Mouse (Mus musculus): ENCODE data around the gene G6pdx.

G6pdx gene

DNA sequence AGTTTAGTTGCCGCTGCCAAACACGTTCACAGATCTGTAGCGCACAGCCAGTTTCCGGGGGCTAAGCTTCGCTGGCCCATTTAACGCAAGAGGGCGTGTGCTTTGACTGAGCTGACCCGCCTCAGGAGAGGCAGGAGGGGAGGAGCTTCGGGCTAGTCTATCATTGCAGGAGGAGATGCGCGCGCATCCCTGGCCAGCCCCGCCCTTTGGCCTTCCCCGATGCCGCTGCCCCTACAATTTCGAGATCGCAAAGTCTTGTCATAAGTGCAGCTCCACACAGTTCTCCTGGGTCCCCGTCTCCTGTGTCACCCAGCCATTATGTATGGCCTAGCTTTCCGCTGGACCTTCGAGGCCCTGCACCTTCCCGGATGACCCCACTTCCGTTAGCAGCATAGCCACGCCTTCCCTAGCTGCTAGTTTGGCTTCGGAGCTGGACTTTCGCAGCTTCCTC, at the start of gene G6pdx:
Gene G6pdx, minus strand, starts transcription at position 369 of the 451 bp plus-strand sequence.
- DNase-seq (ENCODE audit: low read depth, low spot score), result peak; percentile 70

DNA sequence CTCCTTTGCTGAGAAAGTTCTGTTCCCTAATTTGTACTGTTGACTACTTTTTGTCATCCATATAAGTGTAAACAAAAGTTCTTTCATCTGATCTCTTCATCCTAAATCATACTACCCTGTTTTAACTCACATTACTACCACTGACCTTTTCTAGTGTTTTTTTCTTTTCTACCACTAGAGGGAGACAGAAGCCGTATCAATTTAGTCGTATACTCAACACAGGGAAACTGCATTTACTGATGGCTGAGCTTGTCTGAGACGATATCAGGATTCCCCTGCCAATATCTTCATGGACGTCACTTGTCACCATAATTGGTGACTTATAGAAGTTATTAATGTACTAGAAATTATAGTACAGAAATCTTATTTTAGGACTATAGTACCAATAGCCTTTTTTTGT, 23.8 kb upstream of the G6pdx start:
- peak; percentile 17 for DNase-seq (ENCODE audit: low read depth, low spot score)

DNA sequence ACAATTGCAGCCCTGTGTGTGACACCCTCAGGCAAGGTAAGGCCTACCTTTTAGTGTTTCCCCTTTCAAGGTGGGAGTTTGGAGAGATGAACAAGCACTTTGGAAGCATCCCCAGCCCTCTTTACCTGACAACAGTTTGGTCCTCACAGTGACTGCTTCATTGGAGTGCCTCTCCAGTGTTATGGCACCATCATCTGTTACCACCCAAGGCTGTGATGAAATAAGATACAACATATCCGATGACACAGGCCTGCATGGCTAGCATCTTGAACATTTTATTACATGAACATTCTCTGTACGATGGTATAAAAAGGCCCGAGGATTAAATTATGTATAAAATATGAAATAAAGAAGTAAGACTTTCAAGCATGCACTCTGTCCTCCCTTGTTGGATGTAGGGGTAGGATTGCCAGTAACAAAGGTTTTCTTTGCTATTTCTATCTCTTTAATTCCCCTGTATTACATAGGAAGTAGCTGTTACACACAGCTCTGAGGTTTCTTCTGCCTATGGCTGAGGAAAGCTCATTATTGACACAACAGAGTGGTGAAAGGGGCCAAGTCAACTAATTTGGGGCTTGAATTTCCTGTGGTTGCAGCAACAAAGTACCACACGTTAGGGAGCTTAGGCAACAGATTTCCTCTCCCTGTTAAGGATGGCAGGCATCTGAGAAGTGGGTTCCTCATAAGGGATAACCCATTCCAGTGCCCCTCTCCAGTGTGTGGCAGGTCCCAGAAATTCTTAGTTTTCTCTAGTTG, 22.3 kb upstream of the G6pdx start:
- DNase-seq (ENCODE audit: low read depth, low spot score), result no peak

DNA sequence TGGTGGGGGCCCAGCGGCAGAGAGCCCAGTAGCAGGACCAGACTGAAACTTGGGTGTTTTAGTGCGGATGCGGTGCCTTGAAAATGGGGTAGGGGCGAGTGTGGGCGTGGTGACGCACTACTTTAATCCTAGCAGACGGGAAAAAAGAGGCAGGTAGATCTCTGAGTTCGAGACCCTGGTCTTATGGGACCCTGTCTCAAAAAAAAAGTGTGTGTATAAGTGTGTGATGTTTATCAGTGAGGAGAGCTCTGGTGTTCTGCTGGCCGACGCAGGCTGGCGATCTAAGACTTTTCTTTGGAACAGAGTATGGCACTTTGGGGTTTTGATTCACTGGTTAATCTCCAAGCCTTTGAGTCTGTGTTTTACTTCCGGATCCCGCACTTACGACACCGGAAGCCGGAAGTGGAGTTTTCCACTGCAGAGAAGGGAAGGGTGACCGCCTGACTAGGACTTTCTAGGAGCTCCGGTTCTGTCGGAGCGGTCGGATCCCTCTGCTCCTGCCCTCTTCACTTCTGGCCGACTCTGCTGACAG, 362 bp upstream of the G6pdx start:
- no peak for DNase-seq (ENCODE audit: low read depth, low spot score)

DNA sequence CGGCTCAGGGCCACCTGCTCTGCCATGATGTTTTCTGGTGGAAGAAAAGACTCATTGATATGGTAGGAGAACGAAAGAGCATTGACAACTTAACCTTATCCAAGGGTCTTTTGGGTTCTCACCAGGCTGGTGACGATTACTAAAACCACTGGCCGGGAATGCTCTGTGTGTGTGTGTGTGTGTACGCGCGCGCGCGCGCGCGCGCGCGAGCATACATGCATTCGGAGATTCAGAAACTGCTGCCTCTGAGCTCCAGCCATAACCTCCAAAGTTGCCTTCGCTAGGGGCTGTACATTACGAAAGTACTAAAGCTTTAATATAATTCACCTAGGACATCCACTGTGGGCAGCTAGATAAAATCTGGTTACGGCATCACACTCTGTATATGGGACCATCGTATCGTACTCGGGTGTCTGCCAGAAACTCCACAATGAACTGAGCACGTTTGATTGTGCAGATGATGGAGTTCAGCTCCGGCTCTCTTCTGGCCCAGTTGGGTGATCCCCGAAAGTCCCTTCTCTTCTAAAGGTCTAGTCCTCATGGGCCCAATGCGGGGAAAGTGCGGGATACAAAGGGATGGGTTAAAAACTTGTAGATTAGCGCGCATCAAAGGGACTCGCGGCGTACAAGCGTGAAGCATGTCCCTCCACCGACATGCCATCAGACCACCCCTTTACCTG, 708 bp downstream of the G6pdx start:
- no peak for DNase-seq (ENCODE audit: low read depth, low spot score)

DNA sequence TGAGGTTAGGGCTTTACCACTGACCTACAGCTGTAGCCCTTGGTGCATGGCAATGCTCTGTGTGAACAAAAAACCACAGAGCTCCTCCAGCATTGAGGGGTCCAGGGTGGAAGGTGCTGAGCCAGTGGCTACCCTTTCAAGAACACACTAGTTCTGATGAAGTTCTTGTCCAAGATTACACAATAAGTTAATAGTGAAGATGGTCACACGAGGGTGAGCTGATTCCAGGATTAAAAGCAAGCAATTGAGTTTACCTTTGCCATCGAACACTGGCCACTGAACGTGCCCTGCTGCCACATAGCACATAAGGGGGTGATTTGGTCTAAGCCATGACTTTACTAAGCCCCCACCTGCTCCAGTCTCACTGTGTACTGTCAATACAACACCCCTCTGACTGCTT, 1.9 kb downstream of the G6pdx start:
- DNase-seq (ENCODE audit: low read depth, low spot score), result no peak

DNA sequence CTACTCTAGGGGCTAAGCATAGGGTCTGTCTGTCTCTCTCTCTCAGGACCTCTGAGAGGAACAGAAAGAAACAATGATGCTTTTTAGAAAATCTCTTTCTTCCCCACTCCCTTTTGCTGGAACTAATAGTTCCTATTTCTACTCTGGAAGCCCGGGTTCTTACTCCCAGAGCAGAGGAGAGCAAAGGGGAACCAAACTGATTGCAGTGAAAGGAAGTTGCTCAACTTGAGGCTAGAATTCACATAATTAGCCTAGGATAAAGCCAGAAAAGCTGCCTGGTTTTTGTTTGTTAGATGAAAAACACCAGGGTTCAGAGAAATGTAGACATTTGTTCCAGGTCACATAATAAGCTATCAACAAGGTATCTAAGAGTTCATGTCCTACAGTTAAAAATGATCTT, 2.7 kb downstream of the G6pdx start:
- DNase-seq (ENCODE audit: low read depth, low spot score), result no peak

DNA sequence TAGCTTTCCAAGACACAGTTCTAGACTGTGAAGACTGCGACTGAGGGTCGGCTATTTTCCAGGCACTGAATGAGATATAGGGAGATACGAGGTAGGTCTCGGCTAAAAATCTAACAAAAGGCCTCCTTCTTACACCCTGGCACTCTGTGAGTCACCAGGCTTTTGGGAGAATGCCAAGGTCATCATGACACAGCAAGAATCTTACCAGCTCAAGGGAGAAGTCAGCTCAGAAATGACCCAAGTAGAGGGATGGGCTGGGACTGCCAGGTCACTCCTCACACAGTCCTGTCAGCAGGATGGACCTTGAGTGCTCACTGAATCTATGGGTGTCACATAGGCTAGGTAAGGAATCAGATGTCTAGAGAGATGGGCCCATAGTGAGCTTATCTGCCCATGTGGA, 3.8 kb downstream of the G6pdx start:
- DNase-seq (ENCODE audit: low read depth, low spot score), result no peak

DNA sequence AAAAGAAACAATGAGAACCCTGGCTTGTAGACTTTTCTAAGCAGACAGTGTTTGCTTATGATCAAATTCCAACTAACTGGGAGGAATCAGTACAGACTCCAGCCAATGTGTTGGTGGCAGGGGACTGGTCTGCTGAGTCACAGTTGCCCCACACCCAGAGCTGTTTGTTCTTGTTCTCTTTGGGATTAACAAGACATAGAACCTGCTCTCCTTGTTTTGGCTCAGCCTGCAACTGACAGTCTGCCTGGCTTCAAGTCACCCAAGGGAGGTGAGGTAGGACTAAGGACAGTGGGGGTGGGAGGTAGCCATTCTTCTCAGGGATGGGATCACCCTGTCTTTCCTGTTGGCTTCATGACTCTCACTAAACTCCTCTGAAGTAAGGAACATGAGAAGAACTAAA, 4.6 kb downstream of the G6pdx start:
- DNase-seq (ENCODE audit: low read depth, low spot score), result no peak

DNA sequence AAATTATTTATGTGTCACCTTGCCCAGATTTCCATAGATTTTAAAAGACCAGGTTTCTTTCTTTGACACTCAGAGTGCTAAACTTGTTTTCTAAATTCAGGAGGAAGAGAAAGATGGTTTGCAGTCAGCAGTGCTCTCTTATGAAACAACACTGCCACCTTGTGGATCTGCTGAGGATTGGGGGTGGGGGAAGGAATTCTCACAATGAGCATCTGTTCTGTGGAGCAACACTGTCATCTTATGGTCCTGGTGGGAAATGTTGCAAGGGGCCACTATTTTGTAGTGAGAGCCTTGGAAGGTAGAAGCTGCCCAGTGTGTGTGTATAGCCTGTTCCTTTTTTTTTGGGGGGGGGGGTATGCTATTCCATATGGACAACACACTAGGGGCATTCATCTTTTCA, 15.6 kb downstream of the G6pdx start:
- DNase-seq (ENCODE audit: low read depth, low spot score), result peak; percentile 50

DNA sequence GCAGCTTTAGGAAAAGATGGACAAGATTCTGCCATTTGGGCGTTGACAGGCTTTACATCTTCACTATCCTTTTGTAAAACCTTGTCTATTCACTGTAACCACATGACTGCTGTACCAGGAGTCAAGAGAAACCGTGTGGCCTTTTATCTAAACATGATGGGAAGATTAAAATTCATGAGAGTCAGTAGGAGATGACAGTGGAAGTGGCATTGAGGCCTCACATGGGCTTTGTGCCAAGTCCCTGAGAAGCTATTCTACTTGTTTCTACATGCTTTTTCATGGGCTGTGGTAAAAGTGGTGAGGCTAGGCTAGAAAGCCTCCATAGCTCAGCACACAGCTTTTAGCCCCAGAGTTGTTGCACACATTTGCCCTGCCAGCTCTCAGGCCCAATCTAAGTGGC, 20.7 kb downstream of the G6pdx start:
- no peak for DNase-seq (ENCODE audit: low read depth, low spot score)

DNA sequence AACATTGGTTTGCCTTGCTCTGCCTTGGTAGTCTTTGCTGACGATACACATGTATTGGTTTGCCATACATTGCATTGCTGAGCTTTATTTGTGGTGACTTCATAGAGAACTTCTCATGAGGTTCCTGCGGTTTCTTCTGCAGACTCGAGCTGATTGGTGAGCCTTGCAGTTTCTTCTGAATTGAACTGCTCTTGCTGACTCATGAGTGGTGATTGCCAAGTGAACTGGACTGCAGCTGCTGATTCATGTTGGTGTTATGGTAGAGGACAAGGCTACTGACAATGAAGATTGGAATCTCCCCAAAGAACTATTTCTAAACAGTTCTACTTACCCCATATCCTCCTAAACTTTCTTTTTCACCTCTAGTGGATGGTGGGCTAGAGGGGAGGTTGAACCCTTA, 28.9 kb downstream of the G6pdx start:
- no peak for DNase-seq (ENCODE audit: low read depth, low spot score)

DNA sequence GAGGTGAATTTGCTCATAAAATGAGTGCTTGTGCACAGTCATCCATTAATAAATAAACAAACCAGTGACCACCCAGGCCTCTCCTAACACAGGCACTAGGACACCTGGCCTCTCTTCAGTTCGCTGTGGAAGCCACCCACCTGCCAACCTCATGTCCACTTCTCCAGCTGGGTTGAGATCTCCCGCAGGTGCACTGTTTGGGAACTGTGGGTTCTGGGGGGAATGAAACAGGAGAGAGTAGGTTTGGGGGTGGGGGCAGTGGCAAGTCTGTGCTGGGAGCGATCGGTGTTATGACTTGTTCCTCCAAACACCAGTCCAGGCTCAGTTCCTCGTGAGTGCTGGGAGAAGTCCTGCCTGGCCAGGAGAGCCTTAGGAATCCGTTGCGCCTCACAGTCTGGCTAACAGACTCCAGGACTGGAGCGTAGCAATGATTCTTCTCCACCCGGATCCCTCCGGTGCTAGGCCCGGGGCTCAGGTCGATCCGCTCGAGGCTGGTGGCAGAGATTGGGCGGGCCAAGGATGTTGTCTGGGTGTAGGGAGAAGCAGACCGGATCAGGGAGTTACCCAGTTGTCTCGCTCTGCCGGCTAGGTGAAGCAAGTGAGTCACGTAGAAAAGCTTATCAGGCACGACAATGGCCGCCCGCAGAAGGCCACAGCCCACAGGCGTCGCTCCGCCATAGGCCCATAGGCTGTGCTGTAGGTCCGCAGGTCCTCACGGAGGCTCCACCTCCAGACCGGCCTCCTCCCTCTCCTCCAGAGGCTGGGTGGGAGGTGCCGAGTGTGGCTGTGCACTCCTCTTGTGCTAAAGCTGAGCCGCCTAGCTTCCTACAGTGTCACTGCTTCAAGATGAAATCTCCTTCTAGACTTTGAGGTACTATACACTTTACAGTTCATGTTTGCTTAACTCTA, 36.2 kb downstream of the G6pdx start, which contains the start of the genes Fam3a and Ikbkg:
Gene Fam3a, minus strand, starts transcription at position 738 of the 909 bp plus-strand sequence.
Gene Ikbkg, plus strand, starts transcription at position 756 of the 909 bp plus-strand sequence.
- DNase-seq (ENCODE audit: low read depth, low spot score), result peak; percentile 69

DNA sequence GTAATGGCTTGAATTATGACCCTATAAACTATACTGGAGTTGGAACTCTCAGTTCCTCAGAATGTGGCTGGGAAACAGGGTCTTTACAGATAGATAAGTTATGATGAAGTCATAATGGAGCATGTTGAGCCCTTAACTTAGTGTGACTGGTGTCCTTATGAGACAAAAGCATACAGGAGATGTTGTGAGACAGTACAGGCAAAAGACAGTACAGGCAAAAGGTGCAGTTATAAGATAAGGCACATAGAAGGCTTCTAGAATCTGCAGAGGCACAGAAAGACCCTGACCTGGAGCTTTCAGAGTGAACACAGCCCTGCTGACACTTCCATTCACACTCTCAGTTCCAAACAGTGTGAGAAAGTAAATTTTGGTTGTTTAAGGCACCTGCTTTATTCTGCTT, 40.8 kb downstream of the G6pdx start:
- DNase-seq (ENCODE audit: low read depth, low spot score), result no peak

DNA sequence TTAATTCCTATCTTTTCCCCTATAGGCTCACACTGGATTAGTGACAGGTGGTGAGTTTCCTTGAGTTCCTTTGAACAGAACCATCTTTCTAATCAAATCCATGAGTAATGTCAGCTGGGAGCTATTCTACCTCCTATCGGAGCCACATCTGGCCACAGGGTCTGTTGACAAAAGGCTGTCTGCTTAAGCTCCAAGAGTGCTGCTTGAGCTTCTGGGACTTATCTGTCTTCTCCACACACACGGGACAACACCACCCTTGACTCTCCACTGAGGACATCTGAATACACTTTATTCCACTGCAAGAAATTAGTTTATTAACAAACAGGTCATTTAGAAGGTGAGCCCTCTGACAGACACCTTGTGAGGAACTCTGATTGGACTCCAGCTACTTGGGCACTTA, 44.5 kb downstream of the G6pdx start:
- DNase-seq (ENCODE audit: low read depth, low spot score), result no peak

DNA sequence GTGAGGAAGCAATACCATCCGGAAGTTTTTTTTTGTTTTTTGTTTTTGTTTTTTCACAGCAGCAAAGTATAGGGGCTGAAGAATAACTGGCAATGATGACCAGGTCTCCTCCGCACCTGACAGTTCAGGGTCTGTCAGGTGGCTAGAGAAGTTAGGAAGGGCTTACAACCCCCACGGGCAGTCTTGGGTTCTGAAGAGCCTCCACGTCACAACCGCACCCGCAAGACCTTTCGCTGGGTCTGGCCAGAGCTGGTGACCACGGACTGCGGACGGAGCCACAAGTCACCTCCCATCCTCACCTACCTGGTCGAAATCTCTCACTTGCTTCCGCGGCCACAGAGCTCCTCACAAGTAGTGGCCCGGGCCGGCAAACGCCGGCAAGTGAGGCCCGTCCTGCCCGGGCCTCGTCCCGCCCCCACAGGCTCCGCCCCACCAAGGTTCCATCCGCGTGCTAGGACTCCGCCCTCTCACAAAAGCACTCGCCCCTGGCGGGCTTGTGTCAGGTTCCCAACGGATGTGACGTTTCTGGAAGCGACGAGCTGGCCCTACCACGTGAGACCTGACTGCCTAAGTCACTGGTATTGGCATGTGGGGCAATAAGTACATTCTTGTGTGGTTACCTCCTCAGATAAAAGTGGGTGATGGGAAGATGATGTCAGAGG, 56.0 kb downstream of the G6pdx start, which contains the start of the genes Ubl4a and Slc10a3:
Gene Ubl4a, minus strand, starts transcription at position 331 of the 662 bp plus-strand sequence.
Gene Slc10a3, minus strand, starts transcription at position 462 of the 662 bp plus-strand sequence.
- peak; percentile 74 for DNase-seq (ENCODE audit: low read depth, low spot score)

DNA sequence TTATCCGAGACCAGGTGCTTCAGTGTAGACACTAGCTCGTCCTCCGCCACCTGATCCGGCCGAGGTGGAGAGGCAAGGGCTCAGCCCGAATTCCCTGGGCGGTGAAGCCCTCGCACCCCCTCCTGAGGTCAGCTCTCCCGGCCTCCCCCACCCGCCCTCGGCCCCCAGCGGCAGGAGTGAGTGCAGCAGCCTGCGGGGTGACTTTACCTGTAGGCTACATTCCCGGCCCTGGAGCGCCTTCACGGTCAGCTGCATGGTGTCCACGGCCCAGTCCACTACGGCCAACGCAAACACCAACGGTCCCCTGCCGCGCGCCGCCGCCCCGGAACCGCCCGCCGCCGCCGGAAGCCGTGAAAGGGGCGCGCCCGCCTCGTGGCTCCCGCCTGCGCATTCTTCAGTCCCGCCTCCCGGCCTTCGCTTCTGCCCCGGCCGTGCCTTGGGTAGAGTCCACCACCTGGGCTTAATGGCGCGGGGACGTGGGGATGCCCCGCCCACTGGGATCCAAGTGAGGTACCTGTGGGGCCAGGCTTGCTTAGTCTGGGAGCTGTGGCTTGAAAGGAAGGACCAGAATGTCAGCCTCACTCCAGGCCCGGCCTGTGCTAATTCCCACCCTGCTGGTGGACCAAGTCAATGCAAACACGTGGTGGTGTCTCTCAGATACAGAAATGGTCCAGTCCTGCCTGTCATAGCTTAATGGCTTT, 60.6 kb downstream of the G6pdx start:
- no peak for DNase-seq (ENCODE audit: low read depth, low spot score)

DNA sequence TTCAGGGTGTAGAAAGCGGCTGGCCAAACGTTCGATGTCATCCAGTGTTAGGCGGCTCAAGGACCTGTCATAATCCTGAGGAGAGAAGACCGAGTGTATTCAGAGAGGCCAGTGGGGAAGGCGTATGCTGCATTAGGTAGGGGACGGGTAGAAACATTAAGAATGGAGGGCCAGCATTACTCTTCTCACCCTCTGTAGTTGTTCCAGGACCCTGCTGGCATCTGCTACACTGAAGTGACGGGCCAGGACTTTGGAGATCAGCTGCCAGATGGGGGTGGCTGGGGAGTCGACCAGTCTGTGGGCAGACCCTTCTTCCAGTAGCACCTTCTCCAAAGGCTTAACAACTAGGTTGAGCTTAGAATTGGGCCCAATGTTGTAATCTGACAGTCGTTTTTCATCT, 61.5 kb downstream of the G6pdx start:
- DNase-seq (ENCODE audit: low read depth, low spot score), result no peak

All from embryo, embryonic 11.5 days (tissue).